Mouse (Mus musculus): Measurements from ENCODE around the gene Gm21988. TPM values are rescaled to one million over a fixed set of nuclear protein-coding genes. Genes with fewer than 3 reads are reported as not detected.

Gene Gm21988
- polyA plus RNA-seq, 1 experiment from 2014 or later: 12.1 TPM

DNA sequence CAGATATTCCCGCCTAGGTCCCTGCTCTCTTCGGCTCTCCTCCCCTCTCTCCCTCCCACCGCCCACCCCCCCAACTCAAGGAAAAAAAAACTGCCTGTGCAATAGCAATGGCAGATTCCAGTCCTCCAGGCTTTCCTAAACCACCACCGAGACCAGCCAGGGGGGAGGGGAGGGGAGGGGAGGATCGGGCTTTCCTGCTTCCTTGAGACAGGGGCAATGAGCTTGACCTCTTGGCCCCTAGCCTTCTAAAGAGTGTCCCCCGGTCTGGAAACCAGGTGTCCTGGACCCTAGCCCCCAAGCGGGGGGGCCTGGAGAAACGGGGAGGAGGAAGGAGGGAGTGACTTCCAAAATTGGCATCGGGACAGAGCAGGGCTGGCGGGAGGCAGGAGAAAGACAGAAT is 7.1 kb downstream of the Gm21988 start:
- peak overlapping the region; percentile 55 for H3K9ac ChIP-seq (ENCODE audit: low read length)
- no peaks in the 10 kb centered on the region for H3K9me3 ChIP-seq (ENCODE audit: control insufficient read depth, low read length)
- H3K27me3 ChIP-seq (ENCODE audit: control insufficient read depth, insufficient read depth, low read length): peaks cover 28% of the 10 kb centered on the region
- H3K4me2 ChIP-seq: peak overlapping the region; percentile 54
- peaks cover 6% of the 10 kb centered on the region for H3K36me3 ChIP-seq (ENCODE audit: control insufficient read depth, insufficient read depth, low read length)
- peak overlapping the region; percentile 26 for H3K4me3 ChIP-seq (ENCODE audit: low read depth, low read length)
- H3K4me1 ChIP-seq (ENCODE audit: control insufficient read depth, insufficient read depth, low read length): peaks cover 15% of the 10 kb centered on the region
- ATAC-seq (ENCODE audit: low FRiP score): no peak
- no peak overlapping the region for H3K27ac ChIP-seq (ENCODE audit: low read depth, low read length)
- peak; percentile 95 for DNase-seq (ENCODE audit: low spot score, missing footprints)
- 8% methylated on average over 10 of the region's 10 CpGs for WGBS

DNA sequence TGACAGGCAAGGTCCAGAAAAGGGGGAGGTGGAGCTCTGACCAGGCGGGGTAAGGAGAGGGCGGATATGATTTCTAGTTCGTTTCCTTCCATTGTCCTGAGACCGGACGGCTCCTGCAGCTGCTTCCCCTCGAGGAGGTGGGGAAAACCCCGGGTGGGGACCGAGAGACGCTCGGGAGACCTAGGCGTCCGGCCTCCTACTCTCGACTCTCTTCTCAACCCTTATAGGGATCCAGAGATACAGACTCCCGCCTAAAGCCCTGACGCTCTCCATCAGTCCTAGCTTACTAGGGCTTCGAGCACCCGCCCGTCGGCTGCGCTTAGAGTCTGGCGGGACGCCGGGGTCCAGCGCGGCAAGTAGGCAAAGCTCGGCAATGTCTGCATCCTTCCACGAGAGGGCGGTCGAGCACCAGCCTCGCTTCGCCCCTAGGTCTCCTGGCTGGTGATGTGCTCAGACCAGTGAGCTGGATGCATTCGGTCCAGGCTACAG is 9.3 kb downstream of the Gm21988 start:
- Histone ChIP-seq H3K4me2 (peak overlapping the region; percentile 17; the same call in 1 of the 2 replicates), H3K9ac (ENCODE audit: low read length) (no peak overlapping the region), H3K9me3 (ENCODE audit: control insufficient read depth, low read length) (no peaks in the 10 kb centered on the region), H3K27me3 (ENCODE audit: control insufficient read depth, insufficient read depth, low read length) (peaks cover 49% of the 10 kb centered on the region), H3K4me3 (ENCODE audit: low read depth, low read length) (peak overlapping the region; percentile 19; the same call in 1 of the 2 replicates), H3K27ac (ENCODE audit: low read depth, low read length) (no peak overlapping the region), H3K4me1 (ENCODE audit: control insufficient read depth, insufficient read depth, low read length) (peaks cover 5% of the 10 kb centered on the region; the same call in 1 of the 2 replicates), H3K36me3 (ENCODE audit: control insufficient read depth, insufficient read depth, low read length) (0 out of 2 replicates have a peak, but pooled peaks cover 2% of the 10 kb centered on the region)
- 2% methylated on average over 32 of the region's 32 CpGs for WGBS
- ATAC-seq (ENCODE audit: low FRiP score): peak; percentile 61
- DNase-seq (ENCODE audit: low spot score, missing footprints): peak; percentile 99

- H3K36me3 ChIP-seq (ENCODE audit: control insufficient read depth, insufficient read depth, low read length): no peaks in the 10 kb centered on the region
- 2% methylated on average over 39 of the region's 39 CpGs for WGBS
- peak; percentile 1; the same call in 1 of the 2 replicates for ATAC-seq (ENCODE audit: low FRiP score)
These were observed 10.2 kb downstream of the Gm21988 start, which contains the start of gene Bcl6b for GRCm38 (mm10) chr11:70229260-70230010. TSS of gene Bcl6b (minus strand) at chr11:70229798.

GRCm38 (mm10) chr11:70228828-70229227 is 10.8 kb downstream of the Gm21988 start:
- Histone ChIP-seq H3K27me3 (ENCODE audit: control insufficient read depth, insufficient read depth, low read length) (peaks cover 53% of the 10 kb centered on the region), H3K4me3 (ENCODE audit: low read depth, low read length) (peak overlapping the region; percentile 19), H3K36me3 (ENCODE audit: control insufficient read depth, insufficient read depth, low read length) (no peaks in the 10 kb centered on the region), H3K27ac (ENCODE audit: low read depth, low read length) (no peak overlapping the region), H3K4me2 (peak overlapping the region; percentile 32), H3K9ac (ENCODE audit: low read length) (peak overlapping the region; percentile 43; the same call in 1 of the 2 replicates), H3K4me1 (ENCODE audit: control insufficient read depth, insufficient read depth, low read length) (peaks cover 5% of the 10 kb centered on the region; the same call in 1 of the 2 replicates), H3K9me3 (ENCODE audit: control insufficient read depth, low read length) (no peaks in the 10 kb centered on the region)
- peak; percentile 98 for DNase-seq (ENCODE audit: low spot score, missing footprints)
- ATAC-seq (ENCODE audit: low FRiP score): peak; percentile 57
- 2% methylated on average over 19 of the region's 19 CpGs for WGBS

More at GRCm38 (mm10) chr11:70229260-70230010, 10.2 kb downstream of the Gm21988 start, which contains the start of gene Bcl6b:
- Histone ChIP-seq H3K9ac (ENCODE audit: low read length) (peak within 1 kb of the TSS; percentile 43; the same call in 1 of the 2 replicates), H3K4me3 (ENCODE audit: low read depth, low read length) (peak within 1 kb of the TSS; percentile 19), H3K4me1 (ENCODE audit: control insufficient read depth, insufficient read depth, low read length) (peaks cover 5% of the 10 kb centered on the region; the same call in 1 of the 2 replicates), H3K27me3 (ENCODE audit: control insufficient read depth, insufficient read depth, low read length) (peaks cover 53% of the 10 kb centered on the region), H3K4me2 (peak within 1 kb of the TSS; percentile 32), H3K27ac (ENCODE audit: low read depth, low read length) (no peak within 1 kb of the TSS), H3K9me3 (ENCODE audit: control insufficient read depth, low read length) (no peaks in the 10 kb centered on the region)
- DNase-seq (ENCODE audit: low spot score, missing footprints): no peak

- WGBS: 84% methylated on average over 4 of the region's 4 CpGs
- Histone ChIP-seq H3K27ac (ENCODE audit: low read depth, low read length) (no peak overlapping the region), H3K4me2 (no peak overlapping the region), H3K4me3 (ENCODE audit: low read depth, low read length) (no peak overlapping the region), H3K9ac (ENCODE audit: low read length) (no peak overlapping the region), H3K4me1 (ENCODE audit: control insufficient read depth, insufficient read depth, low read length) (peaks cover 5% of the 10 kb centered on the region; the same call in 1 of the 2 replicates), H3K27me3 (ENCODE audit: control insufficient read depth, insufficient read depth, low read length) (peaks cover 53% of the 10 kb centered on the region), H3K9me3 (ENCODE audit: control insufficient read depth, low read length) (no peaks in the 10 kb centered on the region), H3K36me3 (ENCODE audit: control insufficient read depth, insufficient read depth, low read length) (no peaks in the 10 kb centered on the region)
- ATAC-seq (ENCODE audit: low FRiP score) (no peak), DNase-seq (ENCODE audit: low spot score, missing footprints) (no peak)
These were observed 11.9 kb downstream of the Gm21988 start for GRCm38 (mm10) chr11:70227661-70228245.

- H3K4me2 ChIP-seq: no peak overlapping the region; the same call in 1 of the 2 replicates
- DNase-seq (ENCODE audit: low spot score, missing footprints): no peak
- H3K4me1 ChIP-seq (ENCODE audit: control insufficient read depth, insufficient read depth, low read length): no peaks in the 10 kb centered on the region; the same call in 1 of the 2 replicates
- H3K9ac ChIP-seq (ENCODE audit: low read length): no peak overlapping the region
- H3K27ac ChIP-seq (ENCODE audit: low read depth, low read length): no peak overlapping the region
- 50% methylated on average over 5 of the region's 5 CpGs for WGBS
- no peak overlapping the region for H3K4me3 ChIP-seq (ENCODE audit: low read depth, low read length)
- no peaks in the 10 kb centered on the region for H3K36me3 ChIP-seq (ENCODE audit: control insufficient read depth, insufficient read depth, low read length)
- H3K27me3 ChIP-seq (ENCODE audit: control insufficient read depth, insufficient read depth, low read length): peaks cover 53% of the 10 kb centered on the region
- no peaks in the 10 kb centered on the region for H3K9me3 ChIP-seq (ENCODE audit: control insufficient read depth, low read length)
- no peak for ATAC-seq (ENCODE audit: low FRiP score)
These were observed 12.5 kb downstream of the Gm21988 start for GRCm38 (mm10) chr11:70227126-70227525.

GRCm38 (mm10) chr11:70226602-70226890 is 13.1 kb downstream of the Gm21988 start:
- 6% methylated on average over 18 of the region's 18 CpGs for WGBS
- ATAC-seq (ENCODE audit: low FRiP score): no peak
- Histone ChIP-seq H3K4me3 (ENCODE audit: low read depth, low read length) (peak overlapping the region; percentile 0; the same call in 1 of the 2 replicates), H3K36me3 (ENCODE audit: control insufficient read depth, insufficient read depth, low read length) (no peaks in the 10 kb centered on the region), H3K27ac (ENCODE audit: low read depth, low read length) (no peak overlapping the region), H3K9me3 (ENCODE audit: control insufficient read depth, low read length) (no peaks in the 10 kb centered on the region), H3K4me1 (ENCODE audit: control insufficient read depth, insufficient read depth, low read length) (peaks cover 4% of the 10 kb centered on the region), H3K27me3 (ENCODE audit: control insufficient read depth, insufficient read depth, low read length) (peaks cover 53% of the 10 kb centered on the region), H3K4me2 (peak overlapping the region; percentile 16), H3K9ac (ENCODE audit: low read length) (peak overlapping the region; percentile 36; the same call in 1 of the 2 replicates)
- peak; percentile 90 for DNase-seq (ENCODE audit: low spot score, missing footprints)

GRCm38 (mm10) chr11:70225798-70226601 is 13.6 kb downstream of the Gm21988 start:
- Histone ChIP-seq H3K9me3 (ENCODE audit: control insufficient read depth, low read length) (no peaks in the 10 kb centered on the region), H3K4me3 (ENCODE audit: low read depth, low read length) (peak overlapping the region; percentile 0; the same call in 1 of the 2 replicates), H3K36me3 (ENCODE audit: control insufficient read depth, insufficient read depth, low read length) (no peaks in the 10 kb centered on the region), H3K9ac (ENCODE audit: low read length) (peak overlapping the region; percentile 36; the same call in 1 of the 2 replicates), H3K27me3 (ENCODE audit: control insufficient read depth, insufficient read depth, low read length) (peaks cover 53% of the 10 kb centered on the region), H3K27ac (ENCODE audit: low read depth, low read length) (no peak overlapping the region), H3K4me2 (peak overlapping the region; percentile 16), H3K4me1 (ENCODE audit: control insufficient read depth, insufficient read depth, low read length) (peaks cover 4% of the 10 kb centered on the region; the same call in 1 of the 2 replicates)
- ATAC-seq (ENCODE audit: low FRiP score) (no peak), DNase-seq (ENCODE audit: low spot score, missing footprints) (peak; percentile 89)
- WGBS: 18% methylated on average over 27 of the region's 27 CpGs
